Mouse (Mus musculus): ENCODE measurements at regions not wholly inside any gene's neighbourhood (a gene's known extent, or its start where the extent isn't known, plus 50 kb on each side); places are given as distances from the start of the nearest gene placed in this dataset.

- TF ChIP-seq CTCF (IDR thresholded peaks at IDR 0.05; ENCODE audit: low read depth, low read length) (no peak), POLR2A (IDR thresholded peaks at IDR 0.05; ENCODE audit: insufficient read depth, low read length) (no peak), EP300 (IDR thresholded peaks at IDR 0.05; ENCODE audit: insufficient read depth, low read depth, low read length) (no peak)
Observed at GRCm38 (mm10) chr13:69946615-69947014, 144.4 kb downstream of the Med10 start.

All from ES-Bruce4 (cell line).